Mouse (Mus musculus) forebrain, embryonic 16.5 days (tissue): ENCODE results near the gene Traf7. TPM values are rescaled to one million over a fixed set of nuclear protein-coding genes. Genes with fewer than 3 reads are reported as not detected.

Source experiments
- ATAC-seq: fragments of 200-750 bp; cut with Nextera tagmentation; 2 replicates; pipeline ENCODE4 v1.8.0; 2017; ENCODE audit warnings: mild to moderate bottlenecking, moderate library complexity
- H3K27ac ChIP-seq: fragments of 300-500 bp; sonication (generic); 2 replicates; pipeline ENCODE4 v1.5.1; 2014; ENCODE audit warnings: low read length, control low read depth
- H3K27me3 ChIP-seq: fragments of 300-500 bp; sonication (generic); replicated peaks from 2 replicates; pipeline ENCODE4 v1.6.1; 2014; ENCODE audit warnings: low read length; ENCODE audit not compliant: control insufficient read depth, insufficient read depth
- H3K36me3 ChIP-seq: fragments of 300-500 bp; sonication (generic); 2 replicates; pipeline ENCODE4 v1.6.1; 2014; ENCODE audit not compliant: control insufficient read depth, insufficient read depth
- H3K4me1 ChIP-seq: fragments of 300-500 bp; sonication (generic); replicated peaks from 2 replicates; pipeline ENCODE4 v1.6.1; 2014; ENCODE audit warnings: low read length; ENCODE audit not compliant: control insufficient read depth, insufficient read depth
- H3K4me2 ChIP-seq: fragments of 300-500 bp; sonication (generic); 2 replicates; pipeline ENCODE4 v1.6.1; 2014; ENCODE audit warnings: mild to moderate bottlenecking, low read length, control low read depth
- H3K4me3 ChIP-seq: fragments of 300-500 bp; sonication (generic); replicated peaks from 2 replicates; pipeline ENCODE4 v1.5.1; 2014; ENCODE audit warnings: mild to moderate bottlenecking, low read length, control low read depth
- H3K9ac ChIP-seq: fragments of 300-500 bp; sonication (generic); replicated peaks from 2 replicates; pipeline ENCODE4 v1.6.1; 2014; ENCODE audit warnings: low read depth, low read length, control low read depth
- H3K9me3 ChIP-seq: fragments of 300-500 bp; sonication (generic); 2 replicates; pipeline ENCODE4 v1.6.1; 2016; ENCODE audit warnings: low read length; ENCODE audit not compliant: control insufficient read depth
- WGBS: fragments of 180-500 bp; shearing (Covaris S2); extraction: QIAGEN DNeasy Blood & Tissue Kit; methylation state at CpG from one replicate; pipeline ENCODE4 v1.1.7; 2014; 5-methylcytosine and 5-hydroxymethylcytosine counted together
- polyA plus RNA-seq: library from polyadenylated mRNA; unstranded; fragments of >200 nt; fragmentation: Nextera tagmentation; extraction: Ambion mirVana; gene quantifications from 2 replicates; pipeline ENCODE4 v1.2.1, GENCODE M21; 2015

The Traf7 gene
- polyA plus RNA-seq, 1 experiment from 2014 or later = 121 TPM

GRCm38 (mm10) chr17:24504085-24504484 is 23.7 kb downstream of the Traf7 start:
- H3K9me3 ChIP-seq = no peaks in the 10 kb centered on the region
- no peak for ATAC-seq
- H3K4me2 ChIP-seq = no peak overlapping the region
- H3K36me3 ChIP-seq = peaks cover 27% of the 10 kb centered on the region
- 95% methylated on average over 10 of the region's 10 CpGs for WGBS
- no peaks in the 10 kb centered on the region for H3K4me1 ChIP-seq
- no peak overlapping the region for H3K27ac ChIP-seq
- no peak overlapping the region for H3K4me3 ChIP-seq
- H3K9ac ChIP-seq = no peak overlapping the region
- H3K27me3 ChIP-seq = no peaks in the 10 kb centered on the region

GRCm38 (mm10) chr17:24502208-24502607 is 25.5 kb downstream of the Traf7 start:
- no peak overlapping the region for H3K4me3 ChIP-seq
- H3K36me3 ChIP-seq = peaks cover 23% of the 10 kb centered on the region
- no peak overlapping the region for H3K9ac ChIP-seq
- H3K4me2 ChIP-seq = no peak overlapping the region
- ATAC-seq = no peak
- H3K27me3 ChIP-seq = no peaks in the 10 kb centered on the region
- no peak overlapping the region for H3K27ac ChIP-seq
- H3K4me1 ChIP-seq = no peaks in the 10 kb centered on the region
- 34% methylated on average over 11 of the region's 11 CpGs for WGBS
- H3K9me3 ChIP-seq = no peaks in the 10 kb centered on the region

GRCm38 (mm10) chr17:24496026-24496425 is 31.7 kb downstream of the Traf7 start:
- Histone ChIP-seq H3K9ac (no peak overlapping the region), H3K27ac (peak overlapping the region; percentile 20; the same call in 1 of the 2 replicates), H3K4me1 (no peaks in the 10 kb centered on the region; the same call in none of the 2 replicates), H3K36me3 (peaks cover 13% of the 10 kb centered on the region), H3K27me3 (no peaks in the 10 kb centered on the region), H3K4me2 (no peak overlapping the region), H3K9me3 (no peaks in the 10 kb centered on the region), H3K4me3 (no peak overlapping the region)
- ATAC-seq = no peak
- 80% methylated on average over 1 of the region's 1 CpGs for WGBS

GRCm38 (mm10) chr17:24495443-24495842 is 32.3 kb downstream of the Traf7 start:
- peak; percentile 49; the same call in 1 of the 2 replicates for ATAC-seq
- Histone ChIP-seq H3K4me1 (peaks cover 3% of the 10 kb centered on the region), H3K27ac (peak overlapping the region; percentile 20; the same call in 1 of the 2 replicates), H3K4me2 (no peak overlapping the region), H3K9ac (no peak overlapping the region), H3K4me3 (no peak overlapping the region), H3K27me3 (no peaks in the 10 kb centered on the region), H3K36me3 (peaks cover 11% of the 10 kb centered on the region), H3K9me3 (no peaks in the 10 kb centered on the region)
- WGBS = 58% methylated on average over 3 of the region's 3 CpGs

- H3K27ac ChIP-seq = no peak overlapping the region
These were observed 33.0 kb downstream of the Traf7 start for GRCm38 (mm10) chr17:24494627-24495335.

GRCm38 (mm10) chr17:24490399-24490798 is 37.3 kb downstream of the Traf7 start:
- Histone ChIP-seq H3K9ac (peak overlapping the region; percentile 29; the same call in 1 of the 2 replicates), H3K4me1 (peaks cover 25% of the 10 kb centered on the region), H3K9me3 (no peaks in the 10 kb centered on the region), H3K36me3 (no peaks in the 10 kb centered on the region), H3K27ac (no peak overlapping the region), H3K4me2 (no peak overlapping the region; the same call in 1 of the 2 replicates), H3K4me3 (no peak overlapping the region), H3K27me3 (no peaks in the 10 kb centered on the region)
- no peak for ATAC-seq
- 52% methylated on average over 4 of the region's 4 CpGs for WGBS

More at GRCm38 (mm10) chr17:24494627-24495335, 33.0 kb downstream of the Traf7 start:
- no peak overlapping the region for H3K4me3 ChIP-seq
- H3K4me2 ChIP-seq = no peak overlapping the region
- H3K4me1 ChIP-seq = peaks cover 10% of the 10 kb centered on the region
- no peaks in the 10 kb centered on the region for H3K27me3 ChIP-seq
- no peaks in the 10 kb centered on the region for H3K9me3 ChIP-seq
- ATAC-seq = 0 out of 2 replicates have a peak, but pooled peaks have one; percentile 11
- WGBS = 19% methylated on average over 2 of the region's 2 CpGs
- peaks cover 11% of the 10 kb centered on the region for H3K36me3 ChIP-seq
- no peak overlapping the region for H3K9ac ChIP-seq

- H3K27ac ChIP-seq = peak overlapping the region; percentile 91
- peak overlapping the region; percentile 94 for H3K4me3 ChIP-seq
- peak overlapping the region; percentile 97 for H3K9ac ChIP-seq
- WGBS = 21% methylated on average over 19 of the region's 19 CpGs
- ATAC-seq = peak; percentile 10; the same call in 1 of the 2 replicates
- no peaks in the 10 kb centered on the region for H3K9me3 ChIP-seq
- no peaks in the 10 kb centered on the region for H3K27me3 ChIP-seq
- peaks cover 28% of the 10 kb centered on the region for H3K4me1 ChIP-seq
- H3K36me3 ChIP-seq = no peaks in the 10 kb centered on the region
- peak overlapping the region; percentile 83 for H3K4me2 ChIP-seq
These were observed 38.3 kb downstream of the Traf7 start for GRCm38 (mm10) chr17:24489265-24490030.

GRCm38 (mm10) chr17:24488662-24489264 is 39.0 kb downstream of the Traf7 start:
- ATAC-seq = peak; percentile 79
- no peaks in the 10 kb centered on the region for H3K36me3 ChIP-seq
- H3K27me3 ChIP-seq = no peaks in the 10 kb centered on the region
- peaks cover 28% of the 10 kb centered on the region for H3K4me1 ChIP-seq
- H3K4me3 ChIP-seq = peak overlapping the region; percentile 94
- no peaks in the 10 kb centered on the region for H3K9me3 ChIP-seq
- peak overlapping the region; percentile 97 for H3K9ac ChIP-seq
- 0% methylated on average over 54 of the region's 81 CpGs for WGBS
- peak overlapping the region; percentile 91 for H3K27ac ChIP-seq
- peak overlapping the region; percentile 83 for H3K4me2 ChIP-seq

- H3K27ac ChIP-seq = peak within 1 kb of the TSS; percentile 91
- WGBS = under 1% methylated on average over 43 of the region's 45 CpGs
- H3K4me2 ChIP-seq = peak within 1 kb of the TSS; percentile 83
- no peaks in the 10 kb centered on the region for H3K36me3 ChIP-seq
- peak within 1 kb of the TSS; percentile 97 for H3K9ac ChIP-seq
- peak; percentile 63 for ATAC-seq
- peak within 1 kb of the TSS; percentile 94 for H3K4me3 ChIP-seq
- H3K4me1 ChIP-seq = peaks cover 28% of the 10 kb centered on the region
- no peaks in the 10 kb centered on the region for H3K27me3 ChIP-seq
- no peaks in the 10 kb centered on the region for H3K9me3 ChIP-seq
These were observed 39.5 kb downstream of the Traf7 start, which contains the start of gene Caskin1 for GRCm38 (mm10) chr17:24488186-24488661. TSS of gene Caskin1 (plus strand) at chr17:24488601.
